Mouse (Mus musculus) right cerebral cortex, postnatal 4 days (tissue): ENCODE measurements around the gene Iars.
"Not testable (repeated sequence)": the region's sequence is repeated elsewhere in the genome, so short reads cannot be mapped to it uniquely, and the experiment has no call there.

Experiments
- DNase-seq: peaks from one replicate; pipeline ENCODE4 v3.0.0-alpha.2; 2022

Gene Iars

GRCm38 (mm10) chr13:49738011-49738410 is 56.1 kb downstream of the Iars start:
- DNase-seq = no peak

- no peak for DNase-seq
Observed at GRCm38 (mm10) chr13:49741285-49742040, 59.6 kb downstream of the Iars start.

- DNase-seq = no peak
Observed at GRCm38 (mm10) chr13:49756591-49756990, 74.7 kb downstream of the Iars start.

GRCm38 (mm10) chr13:49757966-49758365 is 76.1 kb downstream of the Iars start:
- DNase-seq = no peak

- no peak for DNase-seq
Observed at GRCm38 (mm10) chr13:49760675-49761074, 78.8 kb downstream of the Iars start.

- no peak for DNase-seq
Observed at GRCm38 (mm10) chr13:49762208-49762607, 80.3 kb downstream of the Iars start.

GRCm38 (mm10) chr13:49765306-49765705 is 83.4 kb downstream of the Iars start:
- no peak for DNase-seq

GRCm38 (mm10) chr13:49766269-49766668 is 84.4 kb downstream of the Iars start:
- no peak for DNase-seq

- no peak for DNase-seq
Observed at GRCm38 (mm10) chr13:49768048-49768447, 86.1 kb downstream of the Iars start.

- no peak for DNase-seq
Observed at GRCm38 (mm10) chr13:49769111-49769510, 87.2 kb downstream of the Iars start.

GRCm38 (mm10) chr13:49771536-49771935 is 89.6 kb downstream of the Iars start:
- DNase-seq = not testable (repeated sequence)
